Mouse (Mus musculus): ENCODE results near the gene Trem1. TPM values are rescaled to one million over a fixed set of nuclear protein-coding genes. Genes with fewer than 3 reads are reported as not detected.
A peak's percentile ranks its signal among the peaks of the same experiment; 100 is the strongest.

Gene Trem1
- polyA plus RNA-seq, 1 experiment: not detected

- Histone ChIP-seq H3K79me2 (ENCODE audit: control insufficient read depth, insufficient read depth) (no peaks in the 10 kb centered on the region), H3K27me3 (ENCODE audit: control insufficient read depth, insufficient read depth, insufficient read length) (no peaks in the 10 kb centered on the region), H3ac (ENCODE audit: control insufficient read depth, insufficient read length, low read depth) (no peak overlapping the region), H3K36me3 (ENCODE audit: control insufficient read depth, insufficient read depth) (no peaks in the 10 kb centered on the region), H3K4me3 (ENCODE audit: insufficient read depth, poor library complexity, severe bottlenecking) (no peak overlapping the region), H3K79me3 (ENCODE audit: low read depth) (no peaks in the 10 kb centered on the region)
- TF ChIP-seq MAX (IDR thresholded peaks at IDR 0.05) (no peak), MYOG (IDR thresholded peaks at IDR 0.05; ENCODE audit: control insufficient read depth, extremely low read depth, insufficient read length) (no peak), FOSL1 (IDR thresholded peaks at IDR 0.05; ENCODE audit: insufficient read depth, low read length, poor library complexity, severe bottlenecking) (no peak), CTCF (IDR thresholded peaks at IDR 0.05; ENCODE audit: control insufficient read depth, insufficient read depth, insufficient read length) (no peak), MYOD1 (IDR thresholded peaks at IDR 0.05; ENCODE audit: control insufficient read depth, insufficient read length, low read depth) (no peak), USF1 (IDR thresholded peaks at IDR 0.05; ENCODE audit: low read depth) (no peak), CEBPB (IDR thresholded peaks at IDR 0.05; ENCODE audit: low read depth) (no peak)
These were observed 35.7 kb downstream of the Trem1 start for GRCm38 (mm10) chr17:48268276-48268675.

GRCm38 (mm10) chr17:48269833-48270232, 37.3 kb downstream of the Trem1 start:
- Histone ChIP-seq H3K4me3 (ENCODE audit: insufficient read depth, poor library complexity, severe bottlenecking) (no peak overlapping the region), H3K36me3 (ENCODE audit: control insufficient read depth, insufficient read depth) (no peaks in the 10 kb centered on the region), H3K79me3 (ENCODE audit: low read depth) (no peaks in the 10 kb centered on the region), H3K79me2 (ENCODE audit: control insufficient read depth, insufficient read depth) (no peaks in the 10 kb centered on the region), H3ac (ENCODE audit: control insufficient read depth, insufficient read length, low read depth) (no peak overlapping the region), H3K27me3 (ENCODE audit: control insufficient read depth, insufficient read depth, insufficient read length) (no peaks in the 10 kb centered on the region)
- no peak for TF ChIP-seq MYOD1 (IDR thresholded peaks at IDR 0.05; ENCODE audit: control insufficient read depth, insufficient read length, low read depth)

DNA sequence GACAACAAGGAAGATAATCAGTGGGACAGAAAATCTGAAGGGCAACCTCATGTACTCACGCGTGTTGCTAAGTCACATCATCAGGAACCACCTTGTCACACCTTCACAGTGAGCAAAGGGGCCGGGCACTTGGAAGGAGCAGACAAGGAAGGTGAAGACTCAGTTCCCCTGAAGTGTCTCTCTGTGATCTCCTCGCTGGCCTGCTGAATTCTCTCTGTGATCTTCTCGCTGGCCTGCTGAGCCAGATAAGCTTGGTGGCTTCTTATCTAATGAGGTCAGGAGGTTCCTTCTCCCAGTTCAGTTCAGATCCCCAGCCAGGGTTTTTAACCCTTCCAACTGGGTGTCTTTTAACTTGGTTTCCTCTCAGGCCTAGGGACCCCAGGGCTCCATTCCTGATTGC, 39.6 kb downstream of the Trem1 start:
- H3K36me3 ChIP-seq (ENCODE audit: control insufficient read depth, insufficient read depth): no peaks in the 10 kb centered on the region
- TF ChIP-seq USF1 (IDR thresholded peaks at IDR 0.05; ENCODE audit: low read depth) (no peak), MYOD1 (IDR thresholded peaks at IDR 0.05; ENCODE audit: control insufficient read depth, insufficient read length, low read depth) (no peak), FOSL1 (IDR thresholded peaks at IDR 0.05; ENCODE audit: insufficient read depth, low read length, poor library complexity, severe bottlenecking) (no peak), MYOG (IDR thresholded peaks at IDR 0.05; ENCODE audit: control insufficient read depth, extremely low read depth, insufficient read length) (no peak), CEBPB (IDR thresholded peaks at IDR 0.05; ENCODE audit: low read depth) (no peak), CTCF (IDR thresholded peaks at IDR 0.05; ENCODE audit: control insufficient read depth, insufficient read depth, insufficient read length) (no peak)
- no peaks in the 10 kb centered on the region for H3K79me3 ChIP-seq (ENCODE audit: low read depth)
- H3K79me2 ChIP-seq (ENCODE audit: control insufficient read depth, insufficient read depth): no peaks in the 10 kb centered on the region
- no peak overlapping the region for H3ac ChIP-seq (ENCODE audit: control insufficient read depth, insufficient read length, low read depth)
- no peaks in the 10 kb centered on the region for H3K27me3 ChIP-seq (ENCODE audit: control insufficient read depth, insufficient read depth, insufficient read length)
- H3K4me3 ChIP-seq (ENCODE audit: insufficient read depth, poor library complexity, severe bottlenecking): no peak overlapping the region

DNA sequence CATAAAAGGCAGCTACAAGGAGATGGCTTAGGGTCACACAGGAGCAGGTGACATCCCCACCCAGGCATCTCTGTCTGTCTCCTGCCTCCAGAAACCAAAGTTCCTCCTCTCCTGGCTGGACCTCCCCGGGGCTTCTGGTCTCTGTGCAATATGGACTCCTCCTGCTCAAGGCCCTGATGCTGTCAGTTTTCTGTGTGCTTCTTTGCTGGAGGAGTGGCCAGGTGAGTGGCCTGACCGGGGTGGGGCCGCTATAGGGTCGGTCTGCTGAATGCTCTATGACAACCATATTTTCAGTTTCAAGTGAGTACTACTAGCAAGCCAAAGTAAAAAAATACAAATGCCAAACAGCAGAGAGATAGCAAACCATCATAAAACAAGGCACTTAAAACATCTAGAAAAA, 40.0 kb downstream of the Trem1 start:
- no peaks in the 10 kb centered on the region for H3K79me2 ChIP-seq (ENCODE audit: control insufficient read depth, insufficient read depth)
- no peak for TF ChIP-seq MAX (IDR thresholded peaks at IDR 0.05)
- TF ChIP-seq USF1 (IDR thresholded peaks at IDR 0.05; ENCODE audit: low read depth): no peak
- no peak for TF ChIP-seq FOSL1 (IDR thresholded peaks at IDR 0.05; ENCODE audit: insufficient read depth, low read length, poor library complexity, severe bottlenecking)
- TF ChIP-seq MYOD1 (IDR thresholded peaks at IDR 0.05; ENCODE audit: control insufficient read depth, insufficient read length, low read depth): no peak
- no peak for TF ChIP-seq MYOG (IDR thresholded peaks at IDR 0.05; ENCODE audit: control insufficient read depth, extremely low read depth, insufficient read length)
- TF ChIP-seq CTCF (IDR thresholded peaks at IDR 0.05; ENCODE audit: control insufficient read depth, insufficient read depth, insufficient read length): no peak
- TF ChIP-seq CEBPB (IDR thresholded peaks at IDR 0.05; ENCODE audit: low read depth): no peak
- no peaks in the 10 kb centered on the region for H3K27me3 ChIP-seq (ENCODE audit: control insufficient read depth, insufficient read depth, insufficient read length)
- no peaks in the 10 kb centered on the region for H3K79me3 ChIP-seq (ENCODE audit: low read depth)
- no peaks in the 10 kb centered on the region for H3K36me3 ChIP-seq (ENCODE audit: control insufficient read depth, insufficient read depth)
- no peak overlapping the region for H3ac ChIP-seq (ENCODE audit: control insufficient read depth, insufficient read length, low read depth)
- H3K4me3 ChIP-seq (ENCODE audit: insufficient read depth, poor library complexity, severe bottlenecking): no peak overlapping the region

DNA sequence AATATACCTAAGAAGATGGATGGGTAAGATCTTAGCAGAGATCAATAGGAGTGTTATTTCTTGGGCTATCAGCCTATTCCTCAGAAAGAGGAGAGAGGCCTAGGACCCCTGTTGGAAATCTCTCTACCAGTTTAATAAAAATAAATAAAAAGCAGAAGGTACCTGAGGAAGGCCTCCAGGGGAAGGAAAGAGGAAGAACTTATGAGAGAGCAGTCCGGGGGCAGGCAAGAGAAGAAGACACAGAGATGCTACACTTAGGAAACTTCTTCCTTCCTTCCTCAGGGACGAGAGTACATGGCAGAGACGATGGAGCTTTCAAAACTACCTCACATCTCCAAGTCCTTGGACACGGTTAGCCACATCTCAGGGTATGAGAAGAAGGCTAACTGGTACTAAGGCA, 41.5 kb downstream of the Trem1 start:
- H3K4me3 ChIP-seq (ENCODE audit: insufficient read depth, poor library complexity, severe bottlenecking): no peak overlapping the region
- no peaks in the 10 kb centered on the region for H3K79me2 ChIP-seq (ENCODE audit: control insufficient read depth, insufficient read depth)
- H3ac ChIP-seq (ENCODE audit: control insufficient read depth, insufficient read length, low read depth): no peak overlapping the region
- H3K79me3 ChIP-seq (ENCODE audit: low read depth): no peaks in the 10 kb centered on the region
- no peaks in the 10 kb centered on the region for H3K36me3 ChIP-seq (ENCODE audit: control insufficient read depth, insufficient read depth)
- H3K27me3 ChIP-seq (ENCODE audit: control insufficient read depth, insufficient read depth, insufficient read length): no peaks in the 10 kb centered on the region
- TF ChIP-seq USF1 (IDR thresholded peaks at IDR 0.05; ENCODE audit: low read depth) (no peak), CEBPB (IDR thresholded peaks at IDR 0.05; ENCODE audit: low read depth) (no peak), MYOD1 (IDR thresholded peaks at IDR 0.05; ENCODE audit: control insufficient read depth, insufficient read length, low read depth) (no peak), MAX (IDR thresholded peaks at IDR 0.05) (no peak), FOSL1 (IDR thresholded peaks at IDR 0.05; ENCODE audit: insufficient read depth, low read length, poor library complexity, severe bottlenecking) (no peak), MYOG (IDR thresholded peaks at IDR 0.05; ENCODE audit: control insufficient read depth, extremely low read depth, insufficient read length) (no peak), CTCF (IDR thresholded peaks at IDR 0.05; ENCODE audit: control insufficient read depth, insufficient read depth, insufficient read length) (no peak)

DNA sequence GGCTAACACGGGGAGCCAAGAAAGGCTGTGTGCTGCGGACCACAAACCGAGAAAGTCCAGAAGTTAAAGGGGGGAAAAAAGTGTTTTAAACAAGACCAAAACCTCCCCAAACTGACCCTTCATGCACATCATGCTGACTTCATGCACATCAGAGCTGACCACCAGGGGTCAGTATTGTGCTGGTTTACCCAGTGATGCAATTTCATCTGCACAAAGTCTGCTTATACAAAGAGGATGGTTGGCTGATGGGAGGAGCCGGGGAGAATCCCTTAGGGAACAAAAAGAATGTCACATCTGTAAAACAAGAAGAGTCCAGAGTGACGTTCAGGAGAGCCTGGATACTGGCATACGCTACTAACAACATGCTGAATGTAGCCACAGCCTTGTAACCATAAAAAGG, 42.3 kb downstream of the Trem1 start:
- Histone ChIP-seq H3K27me3 (ENCODE audit: control insufficient read depth, insufficient read depth, insufficient read length) (no peaks in the 10 kb centered on the region), H3K4me3 (ENCODE audit: insufficient read depth, poor library complexity, severe bottlenecking) (no peak overlapping the region), H3K36me3 (ENCODE audit: control insufficient read depth, insufficient read depth) (no peaks in the 10 kb centered on the region), H3K79me2 (ENCODE audit: control insufficient read depth, insufficient read depth) (no peaks in the 10 kb centered on the region), H3K79me3 (ENCODE audit: low read depth) (no peaks in the 10 kb centered on the region), H3ac (ENCODE audit: control insufficient read depth, insufficient read length, low read depth) (no peak overlapping the region)
- TF ChIP-seq USF1 (IDR thresholded peaks at IDR 0.05; ENCODE audit: low read depth) (no peak), CEBPB (IDR thresholded peaks at IDR 0.05; ENCODE audit: low read depth) (peak; percentile 76), MYOG (IDR thresholded peaks at IDR 0.05; ENCODE audit: control insufficient read depth, extremely low read depth, insufficient read length) (no peak), CTCF (IDR thresholded peaks at IDR 0.05; ENCODE audit: control insufficient read depth, insufficient read depth, insufficient read length) (peak; percentile 33), MAX (IDR thresholded peaks at IDR 0.05) (no peak), FOSL1 (IDR thresholded peaks at IDR 0.05; ENCODE audit: insufficient read depth, low read length, poor library complexity, severe bottlenecking) (no peak), MYOD1 (IDR thresholded peaks at IDR 0.05; ENCODE audit: control insufficient read depth, insufficient read length, low read depth) (no peak)
